Mouse (Mus musculus): ENCODE results near the gene Pan3.

- TF ChIP-seq POLR2A (IDR thresholded peaks at IDR 0.05; ENCODE audit: insufficient read depth, low read depth, low read length): no peak
- TF ChIP-seq CTCF (IDR thresholded peaks at IDR 0.05): peak; percentile 96; the same call in 1 of the 2 replicates
Measured at GRCm38 (mm10) chr5:147583702-147584298, 153.8 kb downstream of the Pan3 start.

All from heart, adult 2 months (tissue).